Mouse (Mus musculus) kidney, postnatal 4 days (tissue): Measurements from ENCODE around the gene Egfl7.

Experiments used
- DNase-seq, 2 experiments: peaks; one replicate each; pipeline ENCODE4 v3.0.0; 2021; ENCODE audit warnings: mixed read lengths in 2 of 2

Gene Egfl7

DNA sequence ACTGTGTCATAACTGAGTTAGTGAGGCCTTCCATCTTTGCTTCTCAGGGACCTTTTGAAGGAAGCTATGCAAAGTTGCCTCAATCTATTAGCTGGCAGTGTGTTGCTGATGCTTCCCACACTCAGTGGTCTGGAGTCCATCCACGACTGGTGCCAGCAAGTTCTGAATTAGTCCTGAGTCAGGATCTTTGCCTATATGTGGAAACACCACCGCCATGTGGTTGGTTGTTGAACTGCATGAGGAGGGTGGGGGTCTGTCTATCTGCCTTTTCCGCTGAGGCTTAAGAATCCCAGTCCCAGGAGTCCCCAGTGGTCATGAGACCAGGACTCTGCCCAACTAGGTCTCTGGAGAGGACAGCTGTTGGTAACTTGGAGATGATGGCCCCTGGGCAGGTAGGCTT, 9.8 kb upstream of the Egfl7 start:
- DNase-seq = peak; percentile 84 to 87

DNA sequence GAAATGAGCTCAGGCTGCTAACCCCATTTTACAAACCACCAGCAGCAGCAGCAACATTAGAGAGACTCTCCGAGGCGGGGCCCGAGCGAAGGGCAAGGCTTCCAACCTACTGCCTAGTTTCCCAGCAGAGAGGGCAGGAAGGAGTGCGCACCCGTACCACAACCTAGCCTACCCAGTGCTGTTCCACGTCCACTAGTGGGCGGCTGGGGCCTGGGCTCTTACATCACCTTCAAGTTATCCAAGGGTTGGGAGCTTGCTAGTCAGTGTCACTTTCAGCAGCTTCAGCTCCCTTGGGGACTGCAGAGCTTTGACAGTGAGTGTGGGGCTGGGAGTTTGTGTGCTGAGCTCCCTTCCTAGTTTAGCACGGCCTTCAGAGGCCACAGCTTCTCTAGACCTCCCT, 8.4 kb upstream of the Egfl7 start:
- peak in 1 of 2 experiments; percentile 61 for DNase-seq

DNA sequence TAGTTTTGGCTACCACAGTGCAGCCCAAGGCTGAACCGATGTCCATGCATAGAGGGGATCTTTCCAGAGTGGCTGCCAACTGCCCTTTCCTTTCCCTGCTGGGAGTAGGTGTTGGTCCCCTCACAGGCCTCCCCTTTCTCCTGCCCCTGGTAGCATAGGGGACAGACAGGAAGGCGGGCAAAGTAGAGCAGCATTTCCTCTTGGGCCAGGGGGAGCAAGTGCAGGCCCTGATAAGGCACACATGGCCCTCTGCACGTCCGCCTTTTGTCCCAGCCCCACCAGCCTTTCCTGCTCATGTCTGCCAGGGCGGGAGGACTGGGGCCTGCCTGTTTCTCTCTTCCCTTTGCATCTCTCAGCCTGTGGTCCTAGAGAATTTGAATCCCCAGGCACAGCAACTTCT, 8.0 kb upstream of the Egfl7 start:
- DNase-seq = peak; percentile 61 to 72

DNA sequence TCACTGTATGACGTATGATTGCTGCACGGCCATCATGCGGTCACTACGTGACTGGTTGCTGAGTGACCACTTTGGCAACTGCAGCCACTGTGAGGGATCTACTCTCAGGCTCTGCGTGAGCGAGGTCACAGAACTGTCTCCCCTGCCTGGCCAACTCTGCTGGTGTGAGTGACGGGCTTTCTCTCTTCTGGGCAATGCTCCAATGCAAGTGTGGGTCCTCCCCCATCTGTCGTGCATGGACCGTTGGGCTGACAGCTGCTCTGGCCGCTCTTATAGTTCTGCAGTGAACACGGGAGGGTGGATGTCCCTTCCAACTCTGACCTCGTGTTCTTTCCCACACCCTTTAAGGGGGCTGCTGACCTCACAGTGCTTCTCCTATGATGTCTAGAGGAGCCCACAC, 6.4 kb upstream of the Egfl7 start:
- DNase-seq = peak; percentile 63 to 75

DNA sequence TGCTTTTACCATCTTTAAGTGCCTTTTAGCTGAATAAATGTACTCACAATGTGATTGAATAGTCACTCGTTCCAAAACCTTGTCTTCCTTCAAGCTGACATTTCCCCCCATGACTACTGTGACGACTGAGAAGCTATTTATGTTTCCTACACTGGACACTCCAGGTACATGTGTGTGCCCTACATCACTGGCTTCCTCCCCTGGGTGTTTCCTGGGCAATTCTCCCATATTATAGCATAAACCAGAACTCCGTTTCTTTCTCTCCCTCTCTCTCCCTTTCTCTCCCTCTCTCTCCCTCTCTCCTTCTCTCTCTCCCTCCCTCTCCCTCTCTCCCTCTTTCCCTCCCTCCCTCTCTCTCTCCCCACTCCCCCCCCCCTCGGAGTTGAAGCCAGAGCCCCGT, 6.0 kb upstream of the Egfl7 start:
- DNase-seq = no peak

DNA sequence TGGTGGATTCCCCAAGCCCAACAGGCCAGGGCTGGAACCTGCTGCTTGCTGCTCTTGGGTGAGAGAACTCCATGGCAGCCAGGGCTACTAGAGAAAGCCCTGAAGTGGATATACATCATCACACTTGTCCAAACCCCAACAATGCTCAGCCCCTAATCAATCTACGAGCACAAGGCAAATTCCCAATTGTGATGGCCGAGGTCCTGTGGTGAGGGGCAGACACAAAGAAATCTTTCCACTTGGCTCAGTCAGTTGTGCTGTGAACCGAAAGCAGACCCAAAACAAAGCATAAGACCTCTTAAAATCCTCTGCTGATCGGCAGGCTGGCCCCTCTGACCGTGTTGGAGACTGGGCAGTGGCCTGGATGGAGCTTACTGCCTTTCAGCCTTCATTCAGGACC, 5.0 kb upstream of the Egfl7 start:
- no peak for DNase-seq

DNA sequence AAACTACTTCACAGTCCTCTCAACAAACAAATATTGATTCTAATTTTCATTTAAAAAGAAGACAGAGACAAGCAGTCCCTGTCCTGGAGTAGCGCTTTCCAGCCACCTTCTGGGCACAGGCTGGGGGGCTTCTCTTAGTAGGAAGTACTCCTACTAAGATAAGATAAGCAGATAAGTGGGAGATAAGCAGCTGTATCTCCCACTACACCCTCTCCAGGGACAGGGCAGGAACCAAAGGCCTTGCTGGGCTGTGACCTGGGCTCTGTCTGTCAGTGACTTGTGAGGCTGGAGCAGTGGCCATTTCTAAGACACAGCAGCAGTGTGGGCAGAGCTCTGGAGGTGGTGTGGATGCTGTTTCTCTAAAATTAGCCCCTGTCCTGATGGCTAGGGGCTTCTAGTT, 4.4 kb upstream of the Egfl7 start:
- no peak for DNase-seq

DNA sequence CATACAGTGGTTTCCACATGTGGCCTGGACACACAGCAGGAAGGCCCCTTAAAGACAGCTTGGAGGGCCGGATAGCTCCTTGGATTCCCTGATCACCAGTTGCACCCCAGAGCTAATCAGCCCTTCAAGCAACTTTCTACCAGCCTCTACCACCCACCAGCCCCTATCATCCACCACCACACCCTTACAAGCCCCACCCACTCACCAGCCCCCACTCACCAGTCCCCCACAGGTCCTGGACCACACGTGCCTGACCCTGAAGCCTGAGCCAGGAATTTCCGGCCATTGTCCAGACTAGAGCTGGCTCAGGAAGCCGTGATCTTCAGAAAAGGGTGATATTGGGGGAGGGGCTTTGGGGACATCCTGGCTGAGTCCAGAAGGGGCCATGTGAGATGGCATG, 3.9 kb upstream of the Egfl7 start:
- DNase-seq = peak; percentile 61 to 76

DNA sequence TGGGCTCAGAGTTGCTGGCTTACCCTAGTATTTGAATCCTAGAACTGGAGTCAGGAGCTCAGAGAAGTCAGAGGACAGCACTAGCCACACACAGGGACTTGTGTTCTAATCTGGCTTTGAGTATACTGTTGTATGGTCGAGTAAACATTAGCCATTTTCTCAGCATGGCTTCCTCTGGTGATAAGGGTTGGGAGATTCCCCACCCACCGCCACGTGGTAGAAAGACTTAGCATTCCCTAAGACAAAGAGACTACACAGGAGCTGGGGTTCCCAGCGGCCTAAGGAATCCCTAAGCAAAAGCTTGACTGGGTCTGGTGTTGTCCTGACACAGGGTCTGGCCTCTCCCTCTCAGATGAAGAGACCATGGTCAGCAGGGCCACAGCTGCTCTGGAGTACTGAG, 3.4 kb upstream of the Egfl7 start:
- no peak for DNase-seq

DNA sequence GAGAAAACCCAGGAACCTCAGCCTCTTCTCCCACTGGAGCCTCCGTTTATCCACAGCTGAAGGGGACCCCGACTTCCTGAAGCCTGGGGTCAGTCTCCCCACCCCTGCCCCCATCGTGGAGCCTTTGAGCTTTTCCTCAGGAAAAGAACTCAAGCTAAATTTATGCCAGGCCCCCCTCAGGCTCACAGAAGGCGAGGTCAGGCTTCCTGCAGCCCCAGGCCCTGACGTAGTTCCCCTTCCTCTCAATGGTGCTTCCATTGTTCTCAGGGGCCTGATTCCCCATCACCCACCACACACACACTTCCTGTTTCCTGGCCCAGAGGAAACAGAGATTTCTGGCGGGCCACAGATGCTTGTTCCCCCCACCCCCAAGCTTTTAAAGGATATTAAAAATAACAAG, 1.4 kb upstream of the Egfl7 start:
- peak; percentile 61 to 74 for DNase-seq

DNA sequence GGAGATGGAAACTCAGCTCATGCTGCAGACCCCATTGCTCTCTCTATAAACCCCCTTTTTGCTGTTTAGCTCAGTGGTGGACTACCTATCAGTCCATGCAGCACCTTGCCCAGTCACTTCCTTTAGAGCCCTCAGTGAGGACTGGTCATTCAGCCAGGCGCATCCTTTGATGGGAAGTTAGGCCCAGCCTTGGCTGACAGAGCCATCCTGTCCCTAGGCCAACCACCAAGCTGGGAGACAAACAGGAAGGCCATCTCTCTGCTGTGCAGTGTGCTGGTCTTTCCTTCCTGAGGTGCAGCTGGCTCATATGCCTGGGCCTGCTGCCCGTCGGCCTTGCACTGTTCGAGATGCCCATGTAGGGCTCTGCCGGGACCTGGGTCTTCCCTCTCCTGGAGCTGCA, 937 bp downstream of the Egfl7 start:
- DNase-seq = no peak

DNA sequence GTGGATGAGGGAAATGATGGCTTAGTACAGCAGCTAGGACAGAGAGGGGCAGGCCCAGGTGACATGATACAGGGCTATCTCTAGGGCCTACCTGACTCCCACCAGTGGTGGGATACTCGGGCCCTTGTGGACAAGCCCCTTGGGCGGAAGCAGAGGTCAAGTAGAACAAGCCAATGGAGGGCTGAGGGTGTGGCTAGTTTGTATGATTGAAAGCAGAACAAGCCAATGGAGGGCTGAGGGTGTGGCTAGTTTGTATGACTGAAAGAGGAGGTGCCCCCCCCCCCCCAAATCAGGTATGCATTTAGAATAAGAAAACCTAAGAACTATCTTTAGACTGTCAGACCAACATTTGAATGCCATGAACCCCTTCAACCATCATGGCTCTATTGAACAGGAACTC, 2.4 kb downstream of the Egfl7 start:
- DNase-seq = no peak

DNA sequence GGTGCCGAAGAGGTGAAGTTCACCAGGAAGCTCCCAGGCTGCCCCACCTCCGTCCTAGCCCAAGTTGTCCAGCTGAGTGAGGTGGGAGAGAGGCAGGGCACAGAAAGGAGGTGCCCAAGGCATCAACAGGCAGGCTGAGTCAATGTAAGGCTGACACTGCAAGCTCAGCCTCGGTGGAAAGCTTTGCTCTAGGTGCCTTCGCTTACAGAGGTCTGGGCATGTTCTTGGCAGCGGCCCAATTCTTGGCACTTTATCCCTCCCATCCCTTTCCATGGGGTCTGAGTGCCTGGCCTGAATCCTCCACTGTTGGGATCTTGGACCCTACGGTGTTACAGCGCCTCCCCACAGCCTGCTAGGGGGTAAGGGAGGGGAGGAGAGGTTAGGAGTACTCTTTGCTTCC, 2.9 kb downstream of the Egfl7 start:
- DNase-seq = no peak

DNA sequence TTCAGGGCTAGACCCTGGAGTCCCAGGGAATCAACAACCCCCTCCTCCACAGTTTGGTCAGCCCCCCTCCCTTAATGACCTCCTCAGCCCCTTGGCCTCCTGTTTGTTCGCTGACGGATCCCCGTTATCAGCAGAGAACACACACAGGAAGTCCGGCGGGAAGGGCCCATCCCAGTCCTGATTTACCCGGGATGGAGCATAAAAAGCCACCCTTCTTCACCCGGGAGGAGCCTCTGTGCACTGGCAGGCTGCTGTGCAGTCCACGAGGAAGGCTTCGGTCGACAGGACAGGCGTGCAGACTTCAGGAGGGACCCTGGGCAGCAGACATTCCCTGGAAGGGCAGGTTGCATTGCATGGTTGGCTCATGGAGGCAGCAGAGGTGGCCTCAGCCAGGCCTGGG, 3.8 kb downstream of the Egfl7 start:
- DNase-seq = peak; percentile 68 to 77

DNA sequence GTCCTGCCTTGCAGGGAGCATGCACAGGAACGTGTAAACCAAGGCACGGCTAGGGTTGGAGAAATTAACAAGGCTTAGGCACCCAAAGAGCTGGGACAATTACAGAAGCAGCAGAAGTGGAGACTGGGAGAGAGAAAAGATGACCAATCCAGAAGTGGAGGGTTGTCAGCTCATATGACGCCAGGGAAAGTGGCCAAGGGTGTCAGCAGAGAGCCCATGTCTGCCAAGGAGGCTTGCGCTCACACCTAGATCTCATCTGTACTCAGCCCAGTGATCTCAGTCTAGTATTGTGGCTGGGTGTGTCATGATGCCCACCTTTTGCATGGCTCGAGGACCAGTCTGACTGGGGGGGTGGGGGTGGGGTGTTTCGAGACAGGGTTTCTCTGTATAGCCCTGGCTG, 5.9 kb downstream of the Egfl7 start:
- DNase-seq = no peak

DNA sequence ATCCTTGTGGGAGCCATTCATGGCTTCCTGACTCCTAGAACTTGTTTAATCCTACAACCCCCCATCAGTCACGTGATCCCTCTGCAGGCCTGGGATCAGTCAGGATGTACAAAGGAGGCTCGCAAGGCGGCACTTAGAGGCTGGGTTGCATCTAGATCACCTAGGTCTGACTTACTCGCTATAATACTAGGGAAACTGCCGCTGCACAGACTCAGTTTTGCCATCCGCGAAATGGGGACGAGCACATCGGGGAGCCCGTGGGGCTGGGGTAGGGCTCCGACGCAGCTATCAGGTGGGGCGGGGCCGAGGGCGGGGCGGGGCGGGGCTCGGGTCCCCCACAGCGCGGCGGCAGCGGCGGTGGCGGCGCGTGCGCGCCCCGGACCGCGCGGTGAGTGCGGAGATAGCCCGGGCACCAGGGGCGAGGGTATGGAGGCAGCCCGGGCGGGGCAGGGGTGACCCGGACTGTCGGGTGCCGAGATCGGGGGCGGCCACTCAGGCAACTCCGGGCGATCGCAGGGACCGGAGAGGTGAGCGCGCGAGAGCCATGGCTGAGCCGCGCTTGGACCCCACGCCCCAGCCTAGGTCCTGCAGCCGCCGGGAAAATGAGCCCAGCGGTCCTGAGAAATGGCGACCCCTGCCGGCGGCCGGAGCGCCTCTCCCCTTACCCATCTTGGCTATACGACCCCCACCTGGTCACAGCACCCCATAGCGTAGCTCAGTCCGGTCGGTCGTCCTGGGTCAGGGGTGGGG, 6.7 kb downstream of the Egfl7 start, which contains the start of gene Gm20532:
Gene Gm20532 (plus strand): TSS at position 346 of the 750 bp plus-strand sequence.
- peak; percentile 85 to 90 for DNase-seq

DNA sequence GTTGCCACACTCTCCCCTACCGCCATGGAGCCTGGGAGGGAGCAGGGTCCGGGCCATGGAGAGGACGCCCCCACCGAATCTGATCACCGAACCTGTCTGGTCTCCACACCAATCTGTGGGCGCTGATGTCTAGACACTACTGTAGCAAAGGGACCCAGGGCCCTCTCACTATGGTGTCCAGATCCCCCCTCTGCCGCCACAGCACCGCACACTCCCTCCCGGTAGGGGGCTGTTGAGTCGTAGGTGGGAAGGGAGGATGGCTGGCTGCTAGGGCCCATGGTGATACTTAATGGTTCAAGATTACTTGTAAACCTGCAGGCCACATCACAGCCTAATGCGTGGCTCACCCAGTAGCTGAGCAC, 7.2 kb downstream of the Egfl7 start:
- DNase-seq = peak; percentile 56 to 66

DNA sequence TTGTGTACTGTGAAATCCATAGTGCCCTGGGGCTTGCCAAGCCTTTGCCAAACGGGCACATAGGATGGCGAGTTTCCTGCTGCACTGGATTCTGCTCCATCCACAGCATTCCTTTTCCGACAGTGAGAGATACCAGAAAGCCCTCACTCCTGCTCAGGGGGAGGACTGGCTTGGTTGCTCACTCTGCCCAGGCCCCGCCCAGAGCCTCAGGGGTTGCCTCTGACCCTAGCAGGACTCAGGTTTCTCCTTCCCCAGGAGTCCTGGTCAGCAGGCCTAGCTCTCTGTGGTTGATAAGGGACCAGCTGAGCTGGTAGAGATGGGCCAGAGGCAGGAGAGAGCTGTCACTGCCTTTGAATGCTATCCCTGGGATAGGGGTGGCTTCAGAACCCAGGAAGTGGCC, 8.8 kb downstream of the Egfl7 start:
- DNase-seq = peak; percentile 51 to 67

DNA sequence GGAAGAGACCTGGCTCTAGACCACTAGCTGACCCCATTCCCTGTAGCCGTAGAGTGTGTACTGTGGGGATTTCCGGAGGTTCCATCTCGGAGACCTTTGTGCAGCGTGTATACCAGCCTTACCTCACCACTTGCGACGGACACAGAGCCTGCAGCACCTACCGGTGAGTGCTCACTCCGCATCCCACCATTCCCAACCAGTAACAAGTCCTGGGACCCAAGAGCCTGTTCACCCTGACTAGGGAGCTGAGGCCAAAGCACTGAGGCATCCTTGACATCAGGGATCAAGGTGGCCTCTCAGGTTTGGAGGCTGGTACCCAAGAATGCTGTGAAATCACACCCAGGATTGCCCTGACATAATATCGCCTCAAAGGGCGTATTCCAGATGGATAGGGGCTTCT, 9.5 kb downstream of the Egfl7 start:
- DNase-seq = no peak

DNA sequence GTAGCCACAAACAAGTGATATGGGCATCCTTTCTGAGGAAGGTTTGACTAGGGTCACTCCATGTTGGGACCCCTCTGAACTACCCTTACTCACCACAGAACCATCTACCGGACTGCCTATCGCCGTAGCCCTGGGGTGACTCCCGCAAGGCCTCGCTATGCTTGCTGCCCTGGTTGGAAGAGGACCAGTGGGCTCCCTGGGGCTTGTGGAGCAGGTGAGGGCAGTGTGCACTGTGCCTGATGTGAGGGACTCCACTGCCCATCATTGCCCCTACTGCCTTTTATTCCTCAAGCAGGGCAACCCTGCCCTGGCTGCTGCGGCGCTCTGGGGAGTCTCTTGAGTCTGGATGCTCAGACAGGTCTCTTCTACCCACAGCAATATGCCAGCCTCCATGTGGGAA, 10.5 kb downstream of the Egfl7 start:
- no peak for DNase-seq

DNA sequence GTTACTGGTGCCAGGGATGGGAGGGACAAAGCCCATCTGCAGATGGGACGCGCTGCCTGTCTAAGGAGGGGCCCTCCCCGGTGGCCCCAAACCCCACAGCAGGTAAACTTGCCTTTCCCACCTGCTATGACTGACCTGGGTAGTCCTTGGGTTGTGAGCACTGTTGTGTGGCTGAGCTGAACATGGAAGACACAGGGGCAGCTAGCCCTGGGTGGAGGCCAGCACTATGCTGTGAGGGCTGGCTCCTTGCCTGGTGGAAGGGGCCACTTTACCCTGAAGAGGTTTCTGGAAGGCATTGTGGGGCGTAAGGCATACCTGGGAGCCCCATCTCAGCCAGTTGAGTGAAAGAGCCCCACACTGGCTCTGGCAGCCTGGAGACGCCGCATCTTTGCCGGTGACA, 11.1 kb downstream of the Egfl7 start:
- DNase-seq = no peak

DNA sequence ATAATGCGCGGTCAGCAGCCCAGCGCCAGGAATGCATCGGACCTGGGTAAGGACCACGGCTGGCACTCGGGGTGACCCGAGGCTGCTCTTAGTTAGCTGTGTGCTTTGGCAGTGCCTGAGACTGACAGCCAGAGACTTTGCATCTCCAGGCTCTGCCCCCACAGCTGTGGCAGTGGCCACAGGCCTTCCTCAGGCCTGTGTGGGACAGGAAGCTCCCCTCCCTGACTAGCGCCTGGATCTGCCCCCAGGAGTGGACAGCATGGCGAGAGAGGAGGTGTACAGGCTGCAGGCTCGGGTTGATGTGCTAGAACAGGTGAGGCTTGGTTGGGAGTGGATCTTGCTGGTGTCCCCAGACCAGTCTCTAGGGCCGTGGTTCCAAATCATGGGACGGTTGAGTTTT, 11.6 kb downstream of the Egfl7 start:
- no peak for DNase-seq

DNA sequence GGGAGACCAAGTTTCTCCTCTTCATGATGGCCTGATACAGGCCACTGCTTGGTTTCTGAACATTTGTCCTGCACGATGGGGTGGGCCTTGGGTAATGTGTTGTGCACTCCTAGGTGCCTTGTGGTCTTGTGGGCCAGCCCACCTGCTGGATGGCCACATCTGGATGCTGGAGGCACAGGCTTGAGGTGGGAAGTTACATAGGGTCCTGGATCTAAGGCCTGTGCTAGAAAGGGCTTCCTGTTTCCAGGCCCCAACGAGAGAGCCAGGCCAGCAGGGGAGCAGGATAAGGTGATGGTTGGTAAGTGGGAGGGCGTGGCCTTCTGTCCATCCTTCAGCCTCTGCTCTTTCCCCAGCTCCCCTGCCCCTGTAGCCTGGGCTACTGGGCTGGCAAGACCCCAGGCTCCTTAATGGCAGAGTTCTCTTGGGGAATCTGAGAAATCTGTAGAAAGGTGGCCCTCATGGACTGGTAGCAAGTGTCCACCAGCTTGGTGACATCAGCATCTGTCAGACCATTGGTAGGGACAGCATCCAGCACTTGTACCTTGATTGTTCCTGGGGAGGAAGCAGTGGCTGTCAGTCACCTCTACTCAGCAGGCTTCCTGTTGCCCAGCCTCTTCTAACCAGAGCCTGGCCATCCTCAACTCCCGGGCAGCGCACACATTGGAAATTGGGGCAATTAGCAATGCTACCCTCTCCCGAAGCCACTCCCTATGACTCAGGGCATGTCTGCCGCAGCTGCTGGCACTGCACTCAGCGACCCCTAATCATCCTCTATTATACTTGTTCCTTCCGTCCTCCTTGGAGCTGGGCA, 13.6 kb downstream of the Egfl7 start:
- DNase-seq = no peak

DNA sequence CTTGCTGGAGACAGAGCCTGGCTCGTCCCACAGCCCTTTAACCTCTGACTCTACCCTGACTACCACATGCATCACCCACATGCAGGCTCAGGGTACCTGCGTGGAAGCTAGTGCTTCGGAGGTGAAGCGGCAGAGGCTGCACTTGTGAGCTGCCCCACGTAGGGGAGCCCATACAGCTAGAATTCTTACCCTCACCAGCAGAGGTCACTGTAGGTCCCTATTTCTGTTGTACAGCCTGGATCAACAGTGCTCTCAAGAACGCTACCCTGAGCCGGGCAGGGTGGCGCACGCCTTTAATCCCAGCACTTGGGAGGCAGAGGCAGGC, 14.2 kb downstream of the Egfl7 start:
- peak; percentile 62 to 70 for DNase-seq

DNA sequence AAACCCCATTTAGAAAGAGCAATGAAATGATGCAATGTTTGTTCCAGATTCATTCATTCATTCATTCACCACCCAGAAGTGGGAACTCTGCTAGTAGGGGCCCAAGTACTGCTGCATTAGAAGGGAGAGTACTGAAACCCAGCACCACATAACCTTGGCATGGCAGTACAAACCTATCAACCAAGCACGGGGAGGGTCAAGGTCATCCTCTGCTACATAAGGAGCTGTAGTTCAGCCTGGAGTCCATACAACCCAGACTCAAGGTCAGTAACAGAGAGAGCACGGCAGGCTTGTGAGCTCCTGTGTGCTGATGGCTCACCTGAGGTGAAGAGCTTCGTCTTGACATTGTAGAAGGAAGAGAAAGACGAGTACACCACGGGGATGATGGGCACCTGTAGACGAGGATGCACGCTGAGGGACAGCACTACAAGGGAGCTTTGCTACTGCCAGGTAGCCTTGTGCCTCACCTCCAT, 14.7 kb downstream of the Egfl7 start:
- no peak for DNase-seq
